Mouse (Mus musculus): ENCODE results near the gene Cnbp. TPM values are rescaled to one million over a fixed set of nuclear protein-coding genes. Genes with fewer than 3 reads are reported as not detected.

Gene Cnbp
- total RNA-seq, 2 experiments from 2014 or later: 254 to 269 TPM

DNA sequence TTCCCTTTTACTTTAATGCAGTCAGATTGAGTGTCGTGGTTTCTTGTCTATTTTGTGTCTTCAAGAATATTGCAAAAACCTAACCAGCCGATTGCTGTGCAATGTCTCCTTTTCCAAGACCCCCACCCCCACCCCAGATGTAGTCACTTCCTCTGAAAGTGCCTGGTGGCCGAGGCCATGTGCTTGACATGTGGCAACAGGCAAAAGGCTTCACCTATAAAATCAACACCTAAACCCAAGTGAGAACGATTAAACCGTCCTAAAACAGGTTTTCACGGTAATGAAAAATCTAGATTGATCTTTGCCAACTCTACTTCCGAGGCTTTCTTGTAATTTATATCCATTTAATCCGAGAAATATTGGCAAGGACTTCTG is 1.1 kb downstream of the Cnbp start:
- no peak for DNase-seq

DNA sequence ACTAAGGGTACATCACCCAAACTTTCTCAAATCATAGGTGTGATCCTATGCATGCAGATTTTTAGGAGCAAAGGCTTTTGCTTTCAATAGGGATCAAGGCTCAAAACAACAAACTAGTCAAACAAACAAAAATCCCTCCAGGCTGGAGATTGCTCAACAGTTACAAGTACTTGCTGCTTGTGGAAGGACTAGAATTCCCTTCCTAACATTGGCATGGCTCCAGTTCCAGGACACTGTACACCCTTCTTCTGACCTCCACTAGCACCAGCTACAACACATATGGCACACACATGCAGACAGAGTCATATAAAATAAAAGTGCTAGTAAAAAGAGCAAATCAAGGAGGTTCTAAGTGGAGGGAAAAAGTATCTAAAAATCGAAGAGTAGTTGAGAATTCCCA is 4.1 kb downstream of the Cnbp start:
- no peak for DNase-seq

DNA sequence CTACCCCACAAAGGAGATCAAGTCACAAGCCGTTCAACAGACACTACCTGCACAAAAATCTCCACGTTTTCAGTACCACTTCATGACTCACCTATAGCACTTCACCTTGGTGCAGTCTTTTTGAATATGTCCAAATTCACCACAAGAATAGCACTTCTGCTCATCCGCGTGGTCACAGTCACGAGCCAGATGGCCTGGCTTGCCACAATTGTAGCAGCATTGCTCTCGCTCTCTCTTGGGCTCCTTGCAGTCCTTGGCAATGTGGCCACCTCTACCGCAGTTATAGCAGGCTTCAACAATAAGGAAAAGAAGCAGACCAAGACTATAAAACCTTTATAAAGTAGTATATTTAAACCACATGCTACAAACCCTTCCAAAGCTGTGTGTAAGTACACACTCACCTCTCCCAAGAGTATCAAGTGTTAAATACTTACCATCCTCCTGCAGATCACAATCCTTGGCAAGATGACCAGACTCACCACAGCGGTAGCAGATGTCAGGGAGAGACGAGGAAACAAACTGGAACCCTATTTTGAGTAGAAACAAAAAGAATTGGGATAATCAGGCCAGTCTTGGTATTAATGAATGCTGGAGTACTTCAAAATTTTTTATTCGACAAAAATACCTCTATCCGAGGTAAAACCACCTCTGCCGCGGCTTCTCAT is 5.7 kb downstream of the Cnbp start:
- DNase-seq: no peak

DNA sequence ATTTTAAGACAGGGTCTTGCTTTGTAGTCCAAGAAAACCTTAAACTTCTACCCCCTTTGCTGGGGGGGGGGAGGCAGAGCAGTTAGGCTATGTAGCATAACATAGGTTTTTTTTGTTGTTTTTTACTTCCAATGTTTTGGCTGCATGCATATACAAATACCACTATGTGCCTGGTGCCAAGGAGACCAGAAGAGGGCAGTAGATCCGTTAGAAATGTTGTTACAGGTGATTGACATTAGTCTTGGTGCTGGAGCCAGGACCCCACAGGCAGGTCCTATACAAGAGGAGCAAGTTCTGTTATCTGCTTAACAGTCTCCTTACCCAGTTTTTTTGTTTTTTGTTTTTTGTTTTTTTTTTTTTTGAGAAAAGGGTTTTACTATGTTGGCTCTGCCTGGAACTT is 8.7 kb downstream of the Cnbp start:
- no peak for DNase-seq

DNA sequence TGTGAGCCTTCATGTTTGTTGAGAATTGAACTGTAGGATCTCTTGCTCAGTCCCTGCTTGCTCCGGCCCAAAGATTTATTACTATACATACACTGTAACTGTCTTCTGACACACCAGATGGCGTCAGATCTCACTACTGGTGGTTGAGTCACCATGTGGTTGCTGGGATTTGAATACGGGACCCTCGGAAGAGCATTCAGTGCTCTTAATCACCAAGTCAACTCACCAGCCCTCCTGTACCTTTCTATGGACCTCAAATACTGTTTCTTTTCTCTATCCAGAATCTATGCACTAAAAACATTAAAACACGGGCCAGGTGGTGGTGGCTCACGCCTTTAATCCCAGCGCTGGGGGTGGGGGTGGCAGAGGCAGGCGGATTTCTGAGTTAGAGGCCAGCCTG is 9.3 kb downstream of the Cnbp start:
- DNase-seq: no peak

DNA sequence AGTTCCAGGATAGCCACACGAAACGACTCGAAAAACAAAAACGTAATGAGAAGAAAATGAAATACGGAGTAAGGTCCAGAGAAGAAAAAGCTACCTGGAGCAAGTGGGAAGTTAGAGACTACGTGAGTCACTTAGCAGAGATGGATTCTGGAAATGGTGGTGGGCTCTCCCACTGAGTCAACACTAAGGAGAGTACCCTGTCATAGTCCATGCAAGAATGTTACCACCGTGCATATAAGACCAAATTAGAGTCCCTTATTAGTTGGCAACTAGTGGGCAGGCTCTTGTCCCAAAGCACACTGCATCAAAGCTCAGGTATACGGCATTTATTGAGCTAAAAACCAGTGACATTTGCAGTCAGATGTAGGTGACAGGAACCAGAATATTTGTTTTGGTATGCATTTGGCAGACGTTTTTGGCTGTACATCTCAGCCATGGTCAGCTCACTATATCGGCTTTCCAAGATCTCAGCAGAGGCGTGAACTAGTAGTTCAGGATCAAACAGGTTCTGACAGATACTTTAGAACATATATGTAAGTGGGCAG is 11.0 kb downstream of the Cnbp start:
- no peak for DNase-seq

DNA sequence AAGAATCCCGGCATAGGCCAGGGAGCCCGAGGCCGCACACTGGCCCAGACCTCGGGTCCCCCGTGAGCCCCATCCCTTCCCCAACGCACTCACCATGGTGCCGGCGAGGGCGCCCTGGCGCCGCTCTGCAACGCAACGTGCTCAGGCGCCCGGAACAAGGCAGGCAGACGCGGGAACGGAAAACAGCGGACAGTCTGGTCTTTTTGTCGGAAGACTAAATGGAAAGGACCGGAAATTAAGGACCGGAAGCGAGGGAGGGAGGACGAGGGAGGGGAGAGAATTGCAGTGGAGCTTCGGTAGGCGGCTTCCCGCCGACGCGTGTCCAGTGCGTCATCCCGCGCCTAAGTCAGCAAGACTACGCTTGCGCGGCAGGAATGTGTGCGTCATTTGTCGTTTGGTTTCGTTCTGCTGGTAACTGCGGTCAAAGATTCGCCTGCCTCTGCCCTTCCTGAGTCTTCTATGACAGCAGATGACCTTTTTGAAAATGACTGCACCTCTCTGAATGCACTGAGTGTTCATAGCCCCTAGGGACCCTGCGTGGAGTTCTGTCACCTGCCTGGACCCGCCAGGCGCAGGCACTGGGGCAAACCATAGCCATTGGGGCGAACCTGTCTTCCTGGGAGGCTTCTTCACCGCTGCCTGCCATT is 12.2 kb downstream of the Cnbp start, which contains the start of gene Isy1:
Gene Isy1 (minus strand): TSS at position 248 of the 647 bp plus-strand sequence.
- peak; percentile 96 to 97 for DNase-seq

DNA sequence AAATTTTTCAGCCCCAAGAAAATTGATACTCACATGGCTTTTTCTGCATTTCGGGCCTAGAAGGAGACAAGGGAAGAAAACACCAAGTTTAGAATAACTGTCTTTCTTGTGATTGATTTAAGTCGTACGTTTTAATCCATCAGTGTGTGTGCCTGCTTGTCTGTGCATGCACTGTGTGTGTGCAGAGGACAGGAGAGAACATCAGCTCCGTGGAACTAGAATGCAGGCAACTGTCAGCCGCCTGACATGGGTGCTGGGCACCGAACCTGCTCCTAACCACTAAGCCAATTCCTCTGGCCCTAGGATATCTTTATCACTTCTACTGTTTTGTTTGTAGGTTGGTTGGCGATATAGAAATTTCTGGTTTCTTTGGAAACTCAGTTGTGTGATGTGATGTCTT is 15.2 kb downstream of the Cnbp start, which contains the start of gene Gm45140:
Gene Gm45140 (minus strand): TSS at position 101 of the 400 bp plus-strand sequence.
- no peak for DNase-seq

DNA sequence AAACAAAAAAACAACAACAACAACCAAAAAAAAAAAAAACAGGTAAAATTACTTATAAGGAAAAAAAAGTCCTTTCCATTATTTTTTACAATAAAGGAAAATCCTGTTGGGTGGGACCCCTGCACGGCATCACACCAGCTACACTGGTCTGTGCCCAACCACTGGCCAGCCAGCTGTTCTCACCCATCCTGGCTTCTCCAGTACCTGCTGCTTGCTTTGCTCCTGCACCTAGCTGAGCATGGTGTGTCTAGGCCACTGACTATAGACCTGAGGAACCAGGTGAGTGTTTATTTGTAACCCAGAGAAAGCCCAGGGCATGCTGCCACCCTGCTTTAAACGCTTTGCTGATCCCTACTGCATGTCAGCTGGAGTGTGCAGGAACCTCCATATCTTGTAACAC is 30.5 kb downstream of the Cnbp start:
- DNase-seq: no peak

DNA sequence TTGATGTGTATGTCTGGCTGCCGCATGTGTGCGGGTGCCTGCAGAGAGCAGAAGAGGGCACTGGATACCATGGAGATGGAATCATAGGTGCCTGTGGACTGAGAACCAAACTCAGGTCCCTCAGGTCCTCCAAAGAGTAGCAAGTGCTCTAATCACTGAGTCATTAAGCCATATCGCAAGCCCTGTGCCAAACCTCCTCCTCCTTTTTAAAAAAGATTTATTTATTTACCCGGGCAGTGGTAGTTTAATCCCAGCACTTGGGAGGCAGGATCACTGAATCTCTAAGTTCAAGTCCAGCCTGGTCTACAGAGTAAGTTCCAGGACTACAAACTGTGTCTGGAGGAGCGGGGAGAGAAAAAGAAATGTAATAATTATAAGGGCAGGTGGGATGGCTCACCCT is 36.4 kb downstream of the Cnbp start:
- no peak for DNase-seq

DNA sequence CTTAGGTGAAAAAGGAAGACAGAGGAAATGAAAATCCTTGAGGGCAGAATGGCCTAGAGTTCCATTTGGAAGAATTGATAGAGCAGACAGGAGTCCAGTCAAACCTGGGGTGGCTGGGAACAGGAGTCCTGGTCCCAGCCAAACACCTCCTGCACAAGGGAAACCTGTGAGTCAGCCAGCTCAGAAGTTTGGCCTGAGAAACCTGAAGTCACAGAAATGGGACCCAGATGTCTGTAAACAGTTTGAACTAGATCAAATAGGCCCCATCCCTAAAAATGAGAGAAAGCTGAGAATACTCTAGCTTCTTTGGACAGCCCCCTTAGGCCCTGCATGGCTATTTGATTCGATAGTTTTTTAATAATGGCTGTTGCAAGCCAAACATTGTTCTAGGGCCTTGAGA is 38.2 kb downstream of the Cnbp start:
- DNase-seq: no peak

DNA sequence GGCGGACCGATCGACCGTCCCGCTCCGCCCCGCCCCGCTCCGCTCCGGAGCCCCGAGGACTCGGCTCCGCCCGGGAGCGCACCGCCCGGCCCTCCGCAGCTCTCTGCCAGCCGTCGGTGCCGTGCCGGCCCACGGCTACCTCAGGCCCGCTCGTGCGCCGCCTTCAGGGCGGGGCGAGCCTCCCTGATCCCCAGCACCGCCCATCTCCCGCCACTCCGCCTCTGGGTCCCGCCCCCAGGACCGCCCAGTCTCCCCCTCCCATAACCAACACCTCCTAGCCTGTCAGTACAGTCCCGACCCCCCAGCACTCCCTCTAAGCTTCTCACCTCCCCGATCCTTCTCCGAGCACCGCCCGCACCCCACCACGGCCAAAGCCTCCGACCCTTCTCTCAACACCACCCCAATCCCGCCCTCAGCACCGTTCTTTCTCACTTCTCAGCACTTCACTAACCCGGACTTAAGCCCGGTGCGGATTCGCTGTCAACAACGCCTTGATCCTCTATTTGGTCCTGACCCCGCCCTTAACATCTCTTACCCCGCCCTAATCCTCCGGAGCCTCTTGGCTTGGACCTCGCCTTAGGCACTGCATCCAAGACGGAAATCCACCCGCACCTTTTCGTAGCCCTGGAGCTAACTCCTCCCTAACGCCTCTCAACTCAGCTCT is 39.1 kb downstream of the Cnbp start, which contains the start of gene Rab43:
Gene Rab43 (minus strand): TSS at position 490 of the 664 bp plus-strand sequence.
- DNase-seq: peak; percentile 90 to 91

DNA sequence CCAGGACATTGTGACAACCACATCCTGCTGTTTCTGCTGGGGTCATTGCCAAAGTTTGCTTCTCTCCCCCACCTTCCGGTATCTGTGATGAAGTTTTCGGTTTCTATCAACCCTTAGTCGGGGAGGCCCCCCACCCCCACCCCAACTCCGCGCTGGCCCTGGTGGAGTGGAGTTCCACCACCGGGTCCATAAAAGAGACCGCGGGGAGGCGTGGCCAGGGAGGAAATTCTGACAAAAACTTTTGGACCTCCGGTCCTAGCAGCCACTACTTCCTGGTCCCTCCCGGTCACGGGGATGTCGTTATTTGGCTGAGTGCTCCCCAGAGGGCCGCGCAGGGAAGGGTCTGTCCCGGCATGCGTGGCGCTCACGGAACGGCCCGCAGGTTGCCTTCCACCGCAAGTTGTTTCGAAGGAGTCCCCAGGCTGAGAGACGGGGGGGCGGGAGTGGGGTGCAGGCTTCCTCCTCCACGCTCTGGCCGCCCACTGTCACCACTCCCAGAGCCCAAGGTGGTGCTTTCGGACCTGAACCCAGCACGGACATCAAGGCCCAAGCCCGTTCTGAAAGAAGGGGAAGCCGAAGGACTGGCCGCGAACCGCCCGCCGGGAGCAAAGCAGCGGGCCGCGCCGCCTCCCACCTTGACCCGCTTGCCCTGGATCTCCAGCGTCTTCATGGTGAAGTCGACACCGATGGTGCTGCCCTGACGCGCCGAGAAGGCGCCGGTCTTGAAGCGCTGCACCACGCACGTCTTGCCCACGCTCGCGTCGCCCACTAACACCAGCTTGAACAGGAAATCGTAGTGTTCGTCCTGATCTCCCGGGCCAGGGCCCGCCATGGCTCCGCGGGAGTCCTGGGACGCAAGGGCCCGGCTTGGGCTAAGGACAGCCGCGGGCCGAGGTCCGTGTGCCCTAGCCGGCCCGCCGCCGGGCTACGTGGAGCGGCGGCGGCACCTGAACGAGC is 39.9 kb downstream of the Cnbp start:
- no peak for DNase-seq

DNA sequence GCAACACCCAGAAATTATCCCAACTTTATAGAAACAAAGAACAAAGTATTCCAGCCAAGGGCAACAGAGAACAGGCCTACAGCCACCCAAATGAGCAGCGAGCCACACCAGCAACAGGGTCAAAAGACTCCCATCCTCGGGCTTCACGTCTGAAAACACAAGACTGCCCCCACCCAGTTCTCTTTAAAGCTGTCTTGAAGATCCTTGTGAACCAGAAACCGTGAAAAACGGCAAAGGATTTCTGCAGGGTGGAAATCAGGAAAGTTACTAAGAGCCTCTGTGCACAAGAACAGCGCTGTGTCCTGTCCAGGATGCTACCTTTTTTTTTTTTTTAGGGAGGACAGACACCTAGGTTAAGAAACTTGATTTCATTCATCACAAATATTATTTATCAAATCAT is 40.6 kb downstream of the Cnbp start:
- DNase-seq: no peak

DNA sequence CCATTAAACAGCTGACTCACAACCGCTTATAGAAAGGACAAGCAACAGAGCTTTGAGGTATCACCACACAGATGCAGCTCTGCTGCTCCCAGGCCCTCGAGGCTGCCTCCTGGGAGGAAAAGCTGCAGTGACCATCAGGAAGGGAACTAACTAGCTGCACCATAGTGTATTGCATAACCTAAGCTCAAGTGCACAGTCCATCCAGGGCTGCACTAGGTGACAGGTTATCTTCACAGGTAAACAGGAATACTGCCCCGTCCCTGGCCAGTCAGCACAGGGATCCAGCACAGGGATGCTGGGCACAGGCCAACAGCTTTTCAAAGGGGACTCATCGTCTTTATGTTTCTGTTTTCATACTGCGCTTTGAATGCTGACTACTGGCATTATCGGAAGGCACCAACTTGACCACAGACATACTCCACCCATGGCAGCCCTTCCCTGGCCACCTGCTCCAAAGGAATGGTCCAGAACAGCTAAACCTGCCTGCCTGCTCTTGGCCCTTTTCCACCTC is 41.2 kb downstream of the Cnbp start:
- no peak for DNase-seq

DNA sequence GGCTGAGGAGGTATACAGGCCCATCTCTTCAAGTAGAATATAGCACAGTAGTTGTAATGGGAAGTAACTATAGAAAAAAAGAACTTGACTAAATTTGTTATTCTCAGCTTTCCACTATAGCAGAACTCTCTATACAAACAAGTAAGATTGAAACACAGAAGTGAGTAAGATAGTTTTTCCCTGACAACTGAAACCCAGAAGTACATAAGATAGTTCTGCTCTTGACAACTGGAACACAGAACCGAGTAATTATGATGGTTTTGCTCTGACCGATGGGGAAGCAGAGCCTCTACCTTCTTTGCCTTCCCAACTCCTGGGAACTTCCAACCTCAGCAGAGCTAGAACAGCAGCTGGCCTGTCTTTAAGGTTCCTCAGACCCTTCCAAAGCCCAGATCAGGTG is 41.8 kb downstream of the Cnbp start:
- DNase-seq: no peak

DNA sequence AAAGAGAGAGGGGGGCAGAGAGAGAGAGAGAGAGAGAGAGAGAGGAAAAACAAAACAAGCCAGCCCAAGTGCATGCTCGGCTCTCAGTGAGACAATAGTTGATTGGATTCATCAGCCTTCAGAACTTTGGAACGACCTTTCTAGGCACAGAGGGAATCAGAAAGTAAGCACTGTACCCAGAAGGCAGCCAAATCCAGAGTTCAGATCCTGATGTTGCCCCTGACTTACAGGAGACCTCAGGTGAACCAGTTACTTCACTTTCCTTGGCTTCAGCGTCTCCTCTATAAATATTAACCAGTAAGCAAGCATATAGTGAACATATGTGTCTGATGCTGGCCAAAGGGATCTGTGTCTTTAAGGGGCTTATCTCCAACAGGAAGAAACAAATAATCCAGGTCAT is 42.4 kb downstream of the Cnbp start:
- DNase-seq: no peak

DNA sequence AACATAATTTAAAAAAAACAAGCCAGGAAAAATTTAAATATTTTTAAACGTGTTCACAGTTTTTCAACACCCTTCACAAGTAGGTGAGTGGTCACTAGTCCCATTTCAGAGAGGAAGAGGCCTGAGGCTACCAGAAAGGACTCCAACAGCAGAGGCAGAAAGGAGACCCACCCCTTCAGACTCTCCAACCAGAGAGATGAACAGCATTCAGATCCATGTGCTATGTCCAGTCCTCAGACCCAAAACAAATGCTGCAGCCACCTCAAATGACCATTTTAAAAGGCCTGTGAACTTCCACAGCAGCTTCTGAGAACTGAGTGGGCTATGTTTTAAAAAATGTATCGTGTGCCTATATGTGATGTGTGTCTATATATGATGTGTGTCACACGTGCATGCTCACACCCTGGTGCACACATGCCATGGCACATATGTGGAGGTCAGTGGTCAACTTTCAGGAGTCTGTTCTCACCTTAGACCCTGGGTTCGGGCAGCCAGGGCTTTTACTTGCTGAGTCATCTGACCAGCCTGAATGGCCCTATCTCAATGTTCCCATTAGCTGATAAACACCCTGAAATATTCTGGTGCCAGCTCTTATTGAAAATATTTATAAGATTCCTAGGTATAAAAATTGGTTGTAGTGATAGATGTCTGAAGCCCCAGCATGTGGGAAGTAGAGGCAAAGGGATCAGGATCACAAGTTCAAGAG is 43.0 kb downstream of the Cnbp start:
- no peak for DNase-seq

DNA sequence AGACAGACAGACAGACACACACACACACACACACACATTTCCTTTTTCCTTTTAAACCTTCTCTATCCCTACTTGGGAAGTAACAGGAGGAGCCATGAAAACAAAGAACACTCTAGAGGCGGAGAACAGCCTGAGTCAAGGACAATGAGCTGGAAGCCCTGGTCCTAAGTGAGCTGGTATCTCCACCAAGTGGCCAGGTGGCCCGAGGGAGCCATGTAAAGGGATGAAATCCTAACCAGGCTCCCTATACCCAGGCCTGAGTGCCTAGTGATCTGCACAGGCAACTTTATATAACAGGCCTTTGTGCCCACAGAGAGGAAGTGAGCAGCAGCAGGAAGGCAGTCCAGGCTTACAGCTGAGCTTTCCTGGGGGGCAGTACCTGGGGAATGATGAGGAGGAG is 44.0 kb downstream of the Cnbp start:
- no peak for DNase-seq

DNA sequence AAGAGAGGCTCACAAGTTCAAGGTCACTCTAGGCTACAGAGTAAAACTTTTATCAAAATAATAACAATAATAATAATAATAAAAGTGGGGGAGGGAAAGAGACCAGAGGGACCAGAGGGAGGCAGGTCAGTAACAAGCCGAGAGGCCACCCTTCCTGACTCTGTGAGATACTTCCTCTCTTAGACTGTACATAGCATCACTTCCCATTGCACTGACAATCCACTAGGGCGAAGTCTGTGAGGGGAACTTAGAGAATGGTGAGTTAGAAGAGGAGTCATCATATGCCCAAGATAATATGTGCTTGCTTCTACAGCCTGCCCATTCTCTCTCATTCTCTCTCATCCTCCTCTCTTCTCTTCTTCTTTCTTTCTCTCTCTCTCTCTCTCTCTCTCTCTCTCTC is 44.9 kb downstream of the Cnbp start:
- DNase-seq: no peak

DNA sequence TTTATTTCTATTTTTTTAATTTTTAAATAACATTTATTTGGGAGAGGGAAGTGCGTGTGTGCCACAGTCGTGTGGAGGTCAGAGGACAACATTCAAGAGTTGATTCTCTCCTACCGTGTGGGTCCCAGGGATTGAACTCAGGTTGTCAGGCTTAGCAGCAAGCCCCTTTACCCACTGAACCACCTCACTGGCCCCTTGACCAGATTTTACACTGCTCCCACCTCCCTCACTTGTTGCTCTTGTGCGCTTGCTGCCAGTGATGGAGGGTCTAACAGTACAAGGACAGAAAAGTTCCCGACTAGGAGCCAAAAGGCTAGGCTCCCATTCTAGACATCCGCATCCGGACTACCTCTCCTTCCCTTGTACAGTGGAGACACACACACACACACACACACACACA is 45.5 kb downstream of the Cnbp start:
- DNase-seq: no peak

Data from layer of hippocampus, postnatal 36 days (tissue).